Mouse (Mus musculus): ENCODE measurements at regions not wholly inside any gene's neighbourhood (a gene's known extent, or its start where the extent isn't known, plus 50 kb on each side); places are given as distances from the start of the nearest gene placed in this dataset.

- TF ChIP-seq POLR2A (IDR thresholded peaks at IDR 0.05; ENCODE audit: low read depth, low read length) (no peak), CTCF (IDR thresholded peaks at IDR 0.05; ENCODE audit: extremely low read depth, insufficient read length, insufficient replicate concordance, low read depth, low read length) (no peak)
These were observed 292.7 kb downstream of the Pou4f1 start for GRCm38 (mm10) chr14:104175122-104175521.
